8 mouse cellular contexts compared by ENCODE assay signal in the genomic region with DNA sequence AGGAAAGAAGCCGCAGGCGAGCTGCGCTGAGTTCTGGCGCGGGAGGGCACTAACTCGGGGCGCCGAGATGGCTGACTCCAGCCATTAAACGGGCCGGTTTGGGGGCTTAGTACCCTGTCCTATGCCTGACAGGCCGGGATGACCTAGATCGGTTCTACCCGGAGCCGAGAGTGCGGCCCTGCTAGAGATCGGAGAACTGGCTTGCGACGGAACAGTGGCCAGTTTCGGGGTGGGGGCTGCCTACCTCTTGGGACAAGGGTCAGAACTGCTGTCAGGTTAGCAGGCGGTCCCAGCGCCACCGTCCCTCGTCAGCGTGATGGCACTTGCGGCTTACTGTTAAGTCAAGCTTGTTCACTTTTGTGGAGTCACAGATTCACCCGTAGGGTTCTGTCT. TPM values are rescaled to one million over a fixed set of nuclear protein-coding genes. Genes with fewer than 3 reads are reported as not detected.
DNase-seq lines count a peak whose midpoint lies in the region; ATAC-seq and TF ChIP-seq lines count a peak whose summit lies in the region.

No protein-coding gene starts in this region.

- WGBS in heart, embryonic 15.5 days: under 1% methylated on average over 26 of the region's 26 CpGs
- under 1% methylated on average over 26 of the region's 26 CpGs for WGBS in forebrain, embryonic 13.5 days
- 0% methylated on average over 26 of the region's 26 CpGs for WGBS in liver, embryonic 14.5 days (ENCODE audit: insufficient replicate concordance)

- peak overlapping the region; percentile 93 for H3K27ac ChIP-seq in heart, embryonic 15.5 days
- H3K27ac ChIP-seq in forebrain, embryonic 13.5 days: peak overlapping the region; percentile 85
- H3K27ac ChIP-seq in liver, embryonic 14.5 days: no peak overlapping the region; the same call in 1 of the 2 replicates

- H3K9me3 ChIP-seq in heart, embryonic 15.5 days (replicated peaks): no peaks in the 10 kb centered on the region
- no peaks in the 10 kb centered on the region for H3K9me3 ChIP-seq in forebrain, embryonic 13.5 days (replicated peaks)
- no peaks in the 10 kb centered on the region for H3K9me3 ChIP-seq in liver, embryonic 14.5 days (ENCODE audit: control insufficient read depth, low read length)

- peak overlapping the region; percentile 94 for H3K4me2 ChIP-seq in heart, embryonic 15.5 days
- peak overlapping the region; percentile 96 for H3K4me2 ChIP-seq in forebrain, embryonic 13.5 days
- H3K4me2 ChIP-seq in liver, embryonic 14.5 days (ENCODE audit: low read depth): peak overlapping the region; percentile 96

- peaks cover 46% of the 10 kb centered on the region for H3K4me1 ChIP-seq in heart, embryonic 15.5 days (replicated peaks)
- H3K4me1 ChIP-seq in forebrain, embryonic 13.5 days: peaks cover 31% of the 10 kb centered on the region
- peaks cover 12 to 17% of the 10 kb centered on the region in 2 experiments for H3K4me1 ChIP-seq in liver, embryonic 14.5 days (replicated peaks; ENCODE audit: control insufficient read depth in 2 of 2, insufficient read depth in 2 of 2, low read length in 1 of 2)

- H3K36me3 ChIP-seq in heart, embryonic 15.5 days: peaks cover 31% of the 10 kb centered on the region
- peaks cover 52% of the 10 kb centered on the region for H3K36me3 ChIP-seq in forebrain, embryonic 13.5 days (ENCODE audit: poor library complexity, severe bottlenecking)
- peaks cover 31% of the 10 kb centered on the region for H3K36me3 ChIP-seq in liver, embryonic 14.5 days (replicated peaks; ENCODE audit: control insufficient read depth, insufficient read depth, low read depth)

- peak overlapping the region; percentile 99 for H3K9ac ChIP-seq in heart, embryonic 15.5 days
- peak overlapping the region; percentile 97 for H3K9ac ChIP-seq in forebrain, embryonic 13.5 days
- peak overlapping the region; percentile 89 for H3K9ac ChIP-seq in liver, embryonic 14.5 days (replicated peaks)

- no peak for TF ChIP-seq EP300 in liver, embryonic 14.5 days (IDR thresholded peaks at IDR 0.05; ENCODE audit: low read depth)

- intact Hi-C loops in heart, postnatal 14 days (cut with DNase I): loop anchor here (5.0 kb wide), 1 partner anchor 122 kb away; no protein-coding TSS in a partner anchor

- DNase-seq in heart, postnatal 14 days: no peak
- peak; percentile 30 for DNase-seq in MN1 (ENCODE audit: low spot score)
- no peak for DNase-seq in liver, embryonic 14.5 days (ENCODE audit: low read depth in 3 of 3, low spot score in 3 of 3)
- peak; percentile 67 for DNase-seq in testis, postnatal 10 days (ENCODE audit: low spot score)
- no peak for DNase-seq in thymus, postnatal 25 days
- DNase-seq in right cerebral cortex, postnatal 14 days: no peak

- H3K27me3 ChIP-seq in heart, embryonic 15.5 days: no peaks in the 10 kb centered on the region
- no peaks in the 10 kb centered on the region for H3K27me3 ChIP-seq in forebrain, embryonic 13.5 days
- no peaks in the 10 kb centered on the region for H3K27me3 ChIP-seq in liver, embryonic 14.5 days (ENCODE audit: control insufficient read depth, insufficient read depth, low read length)

- peak overlapping the region; percentile 90 for H3K4me3 ChIP-seq in heart, embryonic 15.5 days
- peak overlapping the region; percentile 99 for H3K4me3 ChIP-seq in forebrain, embryonic 13.5 days
- peak overlapping the region; percentile 86 to 96 for H3K4me3 ChIP-seq in liver, embryonic 14.5 days (ENCODE audit: insufficient read depth in 1 of 2, low read depth in 2 of 2, low read length in 2 of 2)

- ATAC-seq in heart, embryonic 15.5 days (replicated peaks; ENCODE audit: insufficient number of reproducible peaks, insufficient read depth, low FRiP score, low read depth): peak; percentile 19
- ATAC-seq in forebrain, embryonic 13.5 days: peak; percentile 44
- ATAC-seq in liver, embryonic 14.5 days (ENCODE audit: insufficient read depth): peak; percentile 5; the same call in 1 of the 2 replicates

- no peak for TF ChIP-seq CTCF in liver, embryonic 14.5 days (IDR thresholded peaks at IDR 0.05; ENCODE audit: low read depth)

RNA-seq across cellular contexts. Expression of gene Gga3, which starts 0.4 kb away (rescaled TPM):
- polyA plus RNA-seq in heart, embryonic 15.5 days (2015; fragmentation: Nextera tagmentation; extraction: Ambion mirVana): 13.7 and 16.3 TPM in 2 replicates
- 10 to 100 TPM; 17.8 to 19.0 TPM for total RNA-seq in heart, postnatal 14 days (2021)
- polyA plus RNA-seq in forebrain, embryonic 13.5 days (2015; fragmentation: Nextera tagmentation; extraction: Ambion mirVana): 23.6 and 29.8 TPM in 2 replicates
- polyA plus RNA-seq in liver, embryonic 14.5 days (2012; rRNA removed): 9.2 and 17.2 TPM in 2 replicates
- 6.4 and 7.2 TPM in 2 replicates for polyA plus RNA-seq in liver, embryonic 14.5 days (2014; fragmentation: Nextera tagmentation; extraction: Ambion mirVana)

RNA-seq across cellular contexts. Expression of gene Mrps7, which starts 0.6 kb away (rescaled TPM):
- polyA plus RNA-seq in heart, embryonic 15.5 days (2015; fragmentation: Nextera tagmentation; extraction: Ambion mirVana): 76.2 and 80.1 TPM in 2 replicates
- total RNA-seq in heart, postnatal 14 days (2021): 10 to 100 TPM; 67.0 to 69.9 TPM
- polyA plus RNA-seq in forebrain, embryonic 13.5 days (2015; fragmentation: Nextera tagmentation; extraction: Ambion mirVana): 81.6 and 87.1 TPM in 2 replicates
- 16.2 and 24.1 TPM in 2 replicates for polyA plus RNA-seq in liver, embryonic 14.5 days (2012; rRNA removed)
- 52.6 and 53.3 TPM in 2 replicates for polyA plus RNA-seq in liver, embryonic 14.5 days (2014; fragmentation: Nextera tagmentation; extraction: Ambion mirVana)

RNA-seq across cellular contexts. Expression of gene Mif4gd, which starts 8.5 kb away (rescaled TPM):
- polyA plus RNA-seq in heart, embryonic 15.5 days (2015; fragmentation: Nextera tagmentation; extraction: Ambion mirVana): 30.2 and 34.5 TPM in 2 replicates
- 10 to 100 TPM; 41.0 to 46.6 TPM for total RNA-seq in heart, postnatal 14 days (2021)
- polyA plus RNA-seq in forebrain, embryonic 13.5 days (2015; fragmentation: Nextera tagmentation; extraction: Ambion mirVana): 12.4 and 13.4 TPM in 2 replicates
- polyA plus RNA-seq in liver, embryonic 14.5 days (2012; rRNA removed): 21.1 and 25.6 TPM in 2 replicates
- polyA plus RNA-seq in liver, embryonic 14.5 days (2014; fragmentation: Nextera tagmentation; extraction: Ambion mirVana): 24.3 and 25.6 TPM in 2 replicates

RNA-seq across cellular contexts. Expression of gene Slc25a19, which starts 23.8 kb away (rescaled TPM):
- 47.7 and 48.8 TPM in 2 replicates for polyA plus RNA-seq in heart, embryonic 15.5 days (2015; fragmentation: Nextera tagmentation; extraction: Ambion mirVana)
- total RNA-seq in heart, postnatal 14 days (2021): 10 to 100 TPM; 42.2 to 43.0 TPM
- polyA plus RNA-seq in forebrain, embryonic 13.5 days (2015; fragmentation: Nextera tagmentation; extraction: Ambion mirVana): 37.6 and 37.8 TPM in 2 replicates
- 7.4 and 10.5 TPM in 2 replicates for polyA plus RNA-seq in liver, embryonic 14.5 days (2012; rRNA removed)
- 8.5 and 9.4 TPM in 2 replicates for polyA plus RNA-seq in liver, embryonic 14.5 days (2014; fragmentation: Nextera tagmentation; extraction: Ambion mirVana)

RNA-seq across cellular contexts. Expression of gene Nup85, which starts 40.1 kb away (rescaled TPM):
- polyA plus RNA-seq in heart, embryonic 15.5 days (2015; fragmentation: Nextera tagmentation; extraction: Ambion mirVana): 80.8 and 105 TPM in 2 replicates
- total RNA-seq in heart, postnatal 14 days (2021): 10 to 100 TPM; 20.9 to 22.3 TPM
- polyA plus RNA-seq in forebrain, embryonic 13.5 days (2015; fragmentation: Nextera tagmentation; extraction: Ambion mirVana): 161 and 179 TPM in 2 replicates
- polyA plus RNA-seq in liver, embryonic 14.5 days (2012; rRNA removed): 96.0 and 109 TPM in 2 replicates
- polyA plus RNA-seq in liver, embryonic 14.5 days (2014; fragmentation: Nextera tagmentation; extraction: Ambion mirVana): 118 and 125 TPM in 2 replicates

Comparison
In these comparisons a context has a peak if more than half of its experiments do, and no peak if none do; other contexts are left out.
1. DNase-seq: peak in MN1 (single experiment) and testis, postnatal 10 days (single experiment); none in heart, postnatal 14 days (0 of 2), liver, embryonic 14.5 days (0 of 3), thymus, postnatal 25 days (single experiment) and right cerebral cortex, postnatal 14 days (single experiment).
2. Peak in every context shown above with its lines, with median percentiles within 50 percentile points of each other: ATAC-seq, H3K4me2 ChIP-seq, H3K4me3 ChIP-seq and H3K9ac ChIP-seq.